9 mouse cellular contexts compared by ENCODE assay signal in the genomic region with DNA sequence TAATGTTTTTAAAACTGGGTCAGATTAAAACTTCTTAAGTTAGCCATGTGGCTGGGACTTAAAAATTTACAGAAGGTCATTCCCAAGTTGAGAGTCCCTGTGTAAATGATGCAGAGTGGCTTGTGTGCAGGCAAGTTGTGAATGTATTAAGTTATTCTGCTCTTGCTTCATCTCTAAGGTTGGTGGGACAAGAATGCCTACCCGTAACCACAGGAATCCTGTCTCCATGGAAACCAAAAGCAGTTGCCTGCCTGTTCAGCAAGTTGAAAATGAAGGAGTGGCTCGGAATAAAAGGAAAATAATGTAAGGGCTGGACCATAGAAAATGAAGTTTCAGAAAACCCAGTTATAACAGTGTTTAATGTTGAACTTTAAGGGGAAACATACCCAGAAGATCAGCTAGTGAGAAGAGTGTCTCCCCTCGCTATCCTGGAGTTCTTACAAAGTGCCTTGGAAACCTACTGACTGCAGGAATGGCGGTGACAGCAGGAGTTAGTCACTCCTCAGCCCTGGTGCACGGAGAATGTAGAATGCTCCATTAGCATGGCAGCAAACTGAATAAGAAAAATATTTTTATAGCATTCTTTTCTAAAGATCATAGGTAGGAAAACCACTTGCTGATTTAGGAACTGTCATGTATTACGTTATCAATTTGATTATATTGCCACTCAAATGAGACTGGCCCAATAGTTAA. TPM values are rescaled to one million over a fixed set of nuclear protein-coding genes. Genes with fewer than 3 reads are reported as not detected.
A peak's percentile ranks its signal among the peaks of the same experiment; 100 is the strongest.
DNase-seq lines count a peak whose midpoint lies in the region; ATAC-seq and TF ChIP-seq lines count a peak whose summit lies in the region.
"Had no signal": no experiment of that assay in that cellular context is flagged by ENCODE, and none has a peak within 500 bp of the region (broad histone marks: within the 10 kb centered on the region; RNA-seq: fewer than 3 reads in every experiment).

No protein-coding gene starts in this region.

- peaks cover 17% of the 10 kb centered on the region; the same call in 1 of the 2 replicates for H3K4me1 ChIP-seq in hindbrain, embryonic 12.5 days

- H3K9ac ChIP-seq in hindbrain, embryonic 12.5 days = no peak overlapping the region
- H3K9ac ChIP-seq: liver, embryonic 14.5 days had no signal

- TF ChIP-seq CTCF in brain, embryonic 14.5 days (IDR thresholded peaks at IDR 0.05; ENCODE audit: borderline replicate concordance, extremely low read depth, insufficient read depth, insufficient read length) = no peak

- no peaks in the 10 kb centered on the region for H3K9me3 ChIP-seq in hindbrain, embryonic 12.5 days (replicated peaks)

- DNase-seq in frontal cortex, postnatal 10 days (ENCODE audit: low spot score in 2 of 2) = no peak
- DNase-seq in brain, embryonic 14.5 days (ENCODE audit: low read depth) = peak; percentile 87
- DNase-seq in mesoderm, embryonic 11.5 days (ENCODE audit: low read depth, low spot score) = peak; percentile 69
- DNase-seq in testis, postnatal 10 days (ENCODE audit: low spot score) = no peak
- no peak for DNase-seq in spleen, postnatal 10 days (ENCODE audit: low spot score in 2 of 2)

- no peak for TF ChIP-seq POLR2A in brain, embryonic 14.5 days (IDR thresholded peaks at IDR 0.05; ENCODE audit: borderline replicate concordance, extremely low read depth, insufficient read depth, insufficient read length, poor library complexity, severe bottlenecking)

- H3K4me3 ChIP-seq in hindbrain, embryonic 12.5 days = no peak overlapping the region

- H3K36me3 ChIP-seq in hindbrain, embryonic 12.5 days = peaks cover 22% of the 10 kb centered on the region; the same call in 1 of the 2 replicates

- 22% methylated on average over 6 of the region's 6 CpGs for WGBS in hindbrain, embryonic 12.5 days

- H3K27ac ChIP-seq in hindbrain, embryonic 12.5 days = peak overlapping the region; percentile 60
- H3K27ac ChIP-seq: liver, embryonic 14.5 days had no signal

- H3K27me3 ChIP-seq in hindbrain, embryonic 12.5 days = no peaks in the 10 kb centered on the region

- peak; percentile 57; the same call in 1 of the 2 replicates for ATAC-seq in frontal cortex, adult (ENCODE audit: low TSS enrichment)
- ATAC-seq in hindbrain, embryonic 12.5 days (ENCODE audit: low FRiP score) = no peak
- no peak for ATAC-seq in megakaryocyte-erythroid progenitor cell, adult 5-6 weeks (replicated peaks; ENCODE audit: low FRiP score, low TSS enrichment, poor library complexity, severe bottlenecking)

- no peak overlapping the region for H3K4me2 ChIP-seq in hindbrain, embryonic 12.5 days (replicated peaks)

RNA-seq across cellular contexts. Expression of a gene that starts 21.4 kb away (rescaled TPM):
- 93.5 and 132 TPM in 2 replicates for polyA plus RNA-seq in brain, embryonic 14.5 days (2012; rRNA removed)
- 317 and 331 TPM in 2 replicates for polyA plus RNA-seq in hindbrain, embryonic 12.5 days (2016; fragmentation: Nextera tagmentation; extraction: Ambion mirVana)
- total RNA-seq in megakaryocyte-erythroid progenitor cell, adult 5-6 weeks (2014; fragmentation: Nextera tagmentation) = 5.0 and 20.7 TPM in 2 replicates
- 14.2 and 15.8 TPM in 2 replicates for total RNA-seq in megakaryocyte-erythroid progenitor cell, adult 5-6 weeks (2017)

RNA-seq across cellular contexts. Expression of a gene that starts 34.3 kb away (rescaled TPM):
- 9.1 and 9.2 TPM in 2 replicates for polyA plus RNA-seq in brain, embryonic 14.5 days (2012; rRNA removed)
- polyA plus RNA-seq in hindbrain, embryonic 12.5 days (2016; fragmentation: Nextera tagmentation; extraction: Ambion mirVana) = 20.5 and 20.9 TPM in 2 replicates
- total RNA-seq in megakaryocyte-erythroid progenitor cell, adult 5-6 weeks (2014; fragmentation: Nextera tagmentation) = 35.4 and 39.1 TPM in 2 replicates
- 27.5 and 31.1 TPM in 2 replicates for total RNA-seq in megakaryocyte-erythroid progenitor cell, adult 5-6 weeks (2017)

Comparison
In these comparisons a context has a peak if more than half of its experiments do, and no peak if none do; other contexts are left out.
1. DNase-seq: peak in brain, embryonic 14.5 days (single experiment) and mesoderm, embryonic 11.5 days (single experiment); none in frontal cortex, postnatal 10 days (0 of 2), testis, postnatal 10 days (single experiment) and spleen, postnatal 10 days (0 of 2).